Mouse (Mus musculus): ENCODE results near the gene Lzic.

DNA sequence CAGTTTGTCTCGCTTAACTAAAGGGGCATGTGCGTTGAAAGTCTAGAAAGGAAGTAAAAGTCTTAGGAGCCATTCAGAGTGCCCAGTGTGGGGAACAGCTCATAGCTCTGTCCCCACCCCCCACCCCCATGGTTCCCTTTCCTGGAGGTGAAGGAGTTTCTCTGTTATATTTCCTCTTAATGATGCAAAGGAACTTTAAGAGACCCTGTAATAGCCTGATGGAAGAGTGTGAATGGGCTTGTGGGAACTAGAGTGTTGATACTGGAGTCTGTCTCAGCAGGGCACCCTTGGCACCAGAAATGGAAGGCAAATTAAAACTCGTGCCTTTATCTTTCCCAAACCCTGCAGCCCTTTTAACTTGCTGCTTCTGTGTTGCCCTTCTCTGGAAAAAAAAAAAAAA is 19.8 kb downstream of the Lzic start:
- TF ChIP-seq CTCF (IDR thresholded peaks at IDR 0.05; ENCODE audit: low read depth, low read length) (no peak), POLR2A (IDR thresholded peaks at IDR 0.05; ENCODE audit: borderline replicate concordance, low read depth, low read length) (no peak)

All from bone marrow macrophage, adult 2 months (primary cell).